Mouse (Mus musculus): ENCODE data around the gene Ttll13.

- TF ChIP-seq CTCF (IDR thresholded peaks at IDR 0.05; ENCODE audit: insufficient read depth, low read depth, low read length), result no peak
- no peak for TF ChIP-seq POLR2A (IDR thresholded peaks at IDR 0.05; ENCODE audit: insufficient read depth, low read depth, low read length)
Observed at GRCm38 (mm10) chr7:80307766-80308165, 61.6 kb downstream of the Ttll13 start.

All from olfactory bulb, adult 2 months (tissue).